ENCODE assay signal across 14 mouse cellular contexts in genomic region chr16:11709999-11710667, GRCm38 (mm10).
DNase-seq lines count a peak whose midpoint lies in the region; ATAC-seq and TF ChIP-seq lines count a peak whose summit lies in the region.
"Had no signal": no experiment of that assay in that cellular context is flagged by ENCODE, and none has a peak within 500 bp of the region (broad histone marks: within the 10 kb centered on the region; RNA-seq: fewer than 3 reads in every experiment).

No protein-coding gene starts in this region.

- H3K9me3 ChIP-seq in heart, embryonic 13.5 days, result no peaks in the 10 kb centered on the region
- no peaks in the 10 kb centered on the region for H3K9me3 ChIP-seq in lung, embryonic 14.5 days (ENCODE audit: low read depth, low read length)
- no peaks in the 10 kb centered on the region for H3K9me3 ChIP-seq in forebrain, embryonic 16.5 days (ENCODE audit: control insufficient read depth, low read length)
- H3K9me3 ChIP-seq: liver, embryonic 13.5 days had no signal

- TF ChIP-seq POLR2A in brain, embryonic 14.5 days (IDR thresholded peaks at IDR 0.05; ENCODE audit: borderline replicate concordance, extremely low read depth, insufficient read depth, insufficient read length, poor library complexity, severe bottlenecking), result no peak

- no peak for DNase-seq in heart, adult 18-20 months
- DNase-seq in lung, embryonic 14.5 days, result peak; percentile 8
- no peak for DNase-seq in lung, adult 18-20 months
- peak; percentile 70 for DNase-seq in brain, embryonic 14.5 days (ENCODE audit: low read depth)
- DNase-seq in frontal cortex, adult 2 months (ENCODE audit: extremely low spot score in 1 of 2, low spot score in 1 of 2), result no peak
- DNase-seq: gastrocnemius, postnatal 10 days; kidney, postnatal 36 days; liver, embryonic 13.5 days; right cerebral cortex, postnatal 4 days had no signal

- peak; percentile 33; the same call in 1 of the 2 replicates for ATAC-seq in heart, embryonic 13.5 days (ENCODE audit: extremely low read depth, insufficient number of reproducible peaks, low FRiP score, low TSS enrichment)
- peak; percentile 52; the same call in 1 of the 2 replicates for ATAC-seq in lung, embryonic 14.5 days (ENCODE audit: insufficient read depth)
- peak; percentile 83 for ATAC-seq in forebrain, embryonic 16.5 days
- no peak for ATAC-seq in activated CD4-positive, CD25-positive, alpha-beta regulatory T cell, adult 4 months
- ATAC-seq: CD4-positive, CD25-positive, alpha-beta regulatory T cell, adult 4 months had no signal

- H3K9ac ChIP-seq in heart, embryonic 13.5 days, result no peak overlapping the region
- no peak overlapping the region for H3K9ac ChIP-seq in lung, embryonic 14.5 days
- no peak overlapping the region for H3K9ac ChIP-seq in forebrain, embryonic 16.5 days (replicated peaks; ENCODE audit: low read depth, low read length)
- H3K9ac ChIP-seq: liver, embryonic 13.5 days had no signal

- no peak overlapping the region for H3K4me3 ChIP-seq in heart, embryonic 13.5 days
- no peak overlapping the region for H3K4me3 ChIP-seq in lung, embryonic 14.5 days (ENCODE audit: low read depth, low read length)
- no peak overlapping the region for H3K4me3 ChIP-seq in forebrain, embryonic 16.5 days (replicated peaks; ENCODE audit: low read length)
- H3K4me3 ChIP-seq: liver, embryonic 13.5 days; megakaryocyte, embryonic 14.5 days had no signal

- H3K27ac ChIP-seq in heart, embryonic 13.5 days (replicated peaks), result peak overlapping the region; percentile 68
- no peak overlapping the region for H3K27ac ChIP-seq in lung, embryonic 14.5 days (ENCODE audit: low read depth)
- H3K27ac ChIP-seq in forebrain, embryonic 16.5 days (ENCODE audit: low read length), result no peak overlapping the region
- H3K27ac ChIP-seq: liver, embryonic 13.5 days had no signal

- H3K4me1 ChIP-seq in heart, embryonic 13.5 days, result peaks cover 24% of the 10 kb centered on the region
- 0 out of 2 replicates have a peak, but pooled peaks cover 4% of the 10 kb centered on the region for H3K4me1 ChIP-seq in lung, embryonic 14.5 days (ENCODE audit: insufficient read depth)
- peaks cover 12% of the 10 kb centered on the region for H3K4me1 ChIP-seq in forebrain, embryonic 16.5 days (replicated peaks; ENCODE audit: control insufficient read depth, insufficient read depth, low read length)
- H3K4me1 ChIP-seq: liver, embryonic 13.5 days had no signal

- no peak overlapping the region for H3K4me2 ChIP-seq in heart, embryonic 13.5 days
- no peak overlapping the region for H3K4me2 ChIP-seq in lung, embryonic 14.5 days
- no peak overlapping the region for H3K4me2 ChIP-seq in forebrain, embryonic 16.5 days (ENCODE audit: low read length)
- H3K4me2 ChIP-seq: liver, embryonic 13.5 days had no signal

- H3K36me3 ChIP-seq in heart, embryonic 13.5 days, result no peaks in the 10 kb centered on the region
- H3K36me3 ChIP-seq in lung, embryonic 14.5 days (ENCODE audit: insufficient read depth), result no peaks in the 10 kb centered on the region
- no peaks in the 10 kb centered on the region for H3K36me3 ChIP-seq in forebrain, embryonic 16.5 days (ENCODE audit: control insufficient read depth, insufficient read depth)
- H3K36me3 ChIP-seq: liver, embryonic 13.5 days had no signal

- WGBS in heart, embryonic 13.5 days, result 49% methylated on average over 5 of the region's 5 CpGs
- 48% methylated on average over 5 of the region's 5 CpGs for WGBS in lung, embryonic 14.5 days
- WGBS in forebrain, embryonic 16.5 days, result 15% methylated on average over 5 of the region's 5 CpGs

- no peak for TF ChIP-seq CTCF in lung, embryonic 14.5 days (IDR thresholded peaks at IDR 0.05; ENCODE audit: low read depth)
- no peak for TF ChIP-seq CTCF in brain, embryonic 14.5 days (IDR thresholded peaks at IDR 0.05; ENCODE audit: borderline replicate concordance, extremely low read depth, insufficient read depth, insufficient read length)

- no peaks in the 10 kb centered on the region for H3K27me3 ChIP-seq in heart, embryonic 13.5 days (replicated peaks)
- H3K27me3 ChIP-seq in lung, embryonic 14.5 days (ENCODE audit: insufficient read depth, low read length), result no peaks in the 10 kb centered on the region
- H3K27me3 ChIP-seq in forebrain, embryonic 16.5 days (replicated peaks; ENCODE audit: control insufficient read depth, insufficient read depth, low read length), result no peaks in the 10 kb centered on the region
- H3K27me3 ChIP-seq: liver, embryonic 13.5 days had no signal

Comparison
In these comparisons a context has a peak if more than half of its experiments do, and no peak if none do; other contexts are left out.
1. DNase-seq: peak in lung, embryonic 14.5 days (single experiment) and brain, embryonic 14.5 days (single experiment); none in heart, adult 18-20 months (0 of 2), lung, adult 18-20 months (0 of 2) and frontal cortex, adult 2 months (0 of 2).